Mouse (Mus musculus) heart, adult 2 months (tissue): ENCODE results near the gene Rbm39. TPM values are rescaled to one million over a fixed set of nuclear protein-coding genes. Genes with fewer than 3 reads are reported as not detected.
"Not testable (repeated sequence)": the region's sequence is repeated elsewhere in the genome, so short reads cannot be mapped to it uniquely, and the experiment has no call there.

ENCODE experiments used
- DNase-seq, 2 experiments: peaks; one replicate each; pipeline ENCODE4 v3.0.0; 2021
- H3K27ac ChIP-seq: fragments of 200-600 bp; 2 replicates; pipeline ENCODE4 v1.8.1; 2022
- H3K27me3 ChIP-seq: fragments of 200-500 bp; 2 replicates; pipeline ENCODE4 v1.6.1; 2012; ENCODE audit warnings: mild to moderate bottlenecking, low read length, inconsistent platforms, mixed read lengths; ENCODE audit not compliant: control insufficient read depth, insufficient read depth
- H3K36me3 ChIP-seq: fragments of 200-500 bp; 2 replicates; pipeline ENCODE4 v1.6.1; 2012; ENCODE audit warnings: low read length, inconsistent platforms; ENCODE audit not compliant: control insufficient read depth, insufficient read depth
- H3K4me1 ChIP-seq: fragments of 200-500 bp; 2 replicates; pipeline ENCODE4 v1.6.1; 2011; ENCODE audit warnings: low read length; ENCODE audit not compliant: control insufficient read depth, insufficient read depth
- H3K4me3 ChIP-seq: fragments of 200-600 bp; 2 replicates; pipeline ENCODE4 v1.8.1; 2022
- H3K79me2 ChIP-seq: fragments of 200-500 bp; replicated peaks from 2 replicates; pipeline ENCODE4 v1.6.1; 2012; ENCODE audit warnings: mild to moderate bottlenecking, inconsistent platforms, low read length, moderate library complexity, mixed read lengths; ENCODE audit not compliant: control insufficient read depth, insufficient read depth
- H3K9ac ChIP-seq: fragments of 200-500 bp; 2 replicates; pipeline ENCODE4 v1.6.1; 2012; ENCODE audit warnings: low read depth, mild to moderate bottlenecking, control low read depth, inconsistent platforms, low read length, mixed read lengths
- CTCF ChIP-seq: fragments of 200-600 bp; IDR thresholded peaks from 2 replicates; pipeline ENCODE4 v1.8.1; 2022; ENCODE audit warnings: antibody characterized with exemption, mild to moderate bottlenecking, moderate library complexity
- EP300 ChIP-seq: fragments of 200-500 bp; IDR thresholded peaks from 2 replicates; pipeline ENCODE4 v1.6.1; 2011; ENCODE audit warnings: low read depth, low read length, control low read depth; ENCODE audit not compliant: insufficient read depth
- POLR2A ChIP-seq: fragments of 200-500 bp; IDR thresholded peaks from 2 replicates; pipeline ENCODE4 v1.6.1; 2011; ENCODE audit warnings: mild to moderate bottlenecking, low read depth, low read length, control low read depth; ENCODE audit not compliant: insufficient read depth
- WGBS: fragments of 180-500 bp; shearing (Covaris S2); methylation state at CpG from one replicate; pipeline ENCODE4 v1.1.7; 2018; 5-methylcytosine and 5-hydroxymethylcytosine counted together
- intact Hi-C: fragments of 180-260 bp; cut with DNase I; formaldehyde crosslinking; loops from one replicate; pipeline ENCODE4 v1.15.1; 2025
- polyA plus RNA-seq: library from polyadenylated mRNA; depleted of rRNA; stranded (reverse); fragments of >200 nt; gene quantifications from 2 replicates; pipeline ENCODE4 v1.2.3, GENCODE M21; 2012; rRNA removed
- total RNA-seq, 2 experiments: library from RNA; stranded (reverse); gene quantifications; 2 replicates each; pipeline ENCODE4 v1.2.3; 2021

The Rbm39 gene
- total and polyA plus RNA-seq, 3 experiments: 25.8 to 143 (median 124) TPM

DNA sequence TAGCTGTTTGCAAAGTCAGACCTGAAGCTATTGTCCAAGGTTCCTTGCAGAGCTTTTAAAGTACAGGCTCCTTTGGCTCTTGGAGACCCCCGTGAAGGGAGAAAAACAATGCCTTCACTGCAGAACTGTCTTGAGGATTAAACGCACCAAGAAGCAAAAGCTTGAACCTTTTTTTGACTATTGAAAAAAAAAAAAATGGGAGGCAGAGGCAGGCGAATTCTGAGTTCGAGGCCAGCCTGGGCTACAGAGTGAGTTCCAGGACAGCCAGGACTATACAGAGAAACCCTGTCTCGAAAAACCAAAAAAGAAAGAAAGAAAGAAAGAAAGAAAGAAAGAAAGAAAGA is 68.0 kb downstream of the Rbm39 start:
- H3K27me3 ChIP-seq: not testable (repeated sequence)
- peak overlapping the region; percentile 98 for H3K27ac ChIP-seq

DNA sequence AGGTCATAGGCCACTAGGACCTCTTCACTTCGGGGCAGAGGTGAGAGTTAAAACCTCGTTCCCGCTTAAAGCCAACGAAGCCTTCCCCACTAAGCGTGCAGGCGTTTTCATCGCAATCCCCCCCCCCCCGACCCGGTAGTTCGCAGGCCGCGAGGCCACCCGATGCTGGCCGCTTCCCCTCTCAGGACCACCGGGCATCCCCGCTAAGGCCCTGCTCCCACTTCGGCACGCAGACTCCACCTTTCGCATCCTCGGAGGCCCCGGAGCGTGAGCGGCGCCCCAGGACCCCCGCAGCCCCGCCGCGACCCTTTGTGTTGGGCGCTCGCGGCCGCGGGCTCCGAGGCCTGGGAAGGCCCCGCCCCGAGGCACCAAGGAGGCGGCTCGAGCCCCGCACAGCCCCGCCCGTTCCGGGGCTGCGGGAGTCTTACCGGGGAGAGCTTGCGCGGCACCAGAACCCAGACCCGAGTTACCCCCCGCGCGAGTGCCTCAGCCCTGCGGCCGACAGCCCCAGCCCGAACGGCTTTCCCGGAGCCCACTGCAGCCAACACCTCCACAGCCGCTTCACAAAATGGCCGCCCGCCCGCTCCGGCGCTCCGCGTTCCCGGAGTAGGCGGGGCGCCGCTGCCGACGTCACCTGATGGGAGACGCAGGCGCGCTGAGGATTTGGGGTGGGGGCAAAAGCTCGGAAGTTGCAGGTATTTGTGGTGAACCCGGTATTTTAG is 68.5 kb downstream of the Rbm39 start, which contains the start of the genes Cpne1 and Rbm12:
Cpne1 (minus strand) TSS at position 608 of the 722 bp plus-strand sequence.
Rbm12 (minus strand) TSS at position 621 of the 722 bp plus-strand sequence.
- intact Hi-C loops: loop anchor here (5.0 kb wide), 1 partner anchor 44 kb away; the partner anchor contains the start of gene Spag4
- peaks cover 1% of the 10 kb centered on the region; the same call in 1 of the 2 replicates for H3K4me1 ChIP-seq
- H3K36me3 ChIP-seq: peaks cover 14% of the 10 kb centered on the region
- peak within 1 kb of the TSS; percentile 98 for H3K27ac ChIP-seq
- under 1% methylated on average over 74 of the region's 74 CpGs for WGBS
- peak within 1 kb of the TSS; percentile 96 for H3K4me3 ChIP-seq
- peaks cover 5% of the 10 kb centered on the region for H3K79me2 ChIP-seq
- DNase-seq: peak; percentile 94 to 96
- TF ChIP-seq CTCF: no peak
- TF ChIP-seq EP300: 0 out of 2 replicates have a peak, but pooled peaks have one; percentile 21
- TF ChIP-seq POLR2A: peak; percentile 84
- peak within 1 kb of the TSS; percentile 87 for H3K9ac ChIP-seq
- H3K27me3 ChIP-seq: no peaks in the 10 kb centered on the region

More for the DNA sequence above, 68.0 kb downstream of the Rbm39 start:
- not testable (repeated sequence) for H3K79me2 ChIP-seq, DNase-seq, H3K4me1 ChIP-seq
- 14% methylated on average over 5 of the region's 5 CpGs for WGBS
- peak; percentile 29; the same call in 1 of the 2 replicates for TF ChIP-seq POLR2A
- Histone ChIP-seq H3K36me3 (peaks cover 10% of the 10 kb centered on the region), H3K9ac (peak overlapping the region; percentile 57; the same call in 1 of the 2 replicates), H3K4me3 (peak overlapping the region; percentile 96)
- intact Hi-C loops: loop anchor here (5.0 kb wide), 1 partner anchor 45 kb away; the partner anchor contains the start of gene Spag4

DNA sequence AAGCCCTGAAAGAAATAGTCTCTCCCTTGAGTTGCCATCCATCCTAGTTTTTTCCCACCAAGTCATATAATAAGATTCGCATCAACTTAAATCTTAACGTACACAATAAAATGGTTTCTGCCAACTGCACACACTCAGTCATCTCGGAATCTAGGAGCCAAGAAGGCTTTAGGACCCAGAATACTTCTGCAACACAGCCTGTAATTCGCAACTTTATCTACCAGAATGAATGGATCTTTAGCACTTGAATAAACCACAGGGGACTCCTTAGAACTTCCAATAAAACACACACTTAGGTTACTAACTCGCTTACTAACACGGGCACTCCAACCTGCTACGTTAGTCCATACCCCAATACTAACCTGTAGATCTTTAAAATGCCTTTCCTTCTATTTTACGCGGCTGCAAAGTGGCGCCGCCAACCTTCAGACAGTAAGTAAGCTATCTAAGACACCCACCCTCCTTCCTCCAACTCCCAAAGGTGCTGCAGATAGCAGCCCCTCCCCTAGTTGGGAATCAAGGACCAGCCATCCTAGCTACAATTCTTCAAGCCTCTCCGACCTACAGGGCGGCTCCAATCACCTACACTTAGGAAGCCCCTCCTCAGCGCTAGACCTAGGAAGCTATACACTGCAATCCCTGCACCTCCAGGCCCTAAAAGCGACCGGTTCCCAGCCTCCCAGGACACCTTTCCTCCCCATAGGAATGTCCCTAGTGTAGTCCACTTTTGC is 69.2 kb downstream of the Rbm39 start:
- Histone ChIP-seq H3K4me3 (peak overlapping the region; percentile 96), H3K27ac (peak overlapping the region; percentile 98), H3K4me1 (peaks cover 4% of the 10 kb centered on the region), H3K27me3 (no peaks in the 10 kb centered on the region), H3K36me3 (peaks cover 15% of the 10 kb centered on the region), H3K9ac (peak overlapping the region; percentile 87), H3K79me2 (peaks cover 6% of the 10 kb centered on the region)
- intact Hi-C loops: loop anchor here (5.0 kb wide), 1 partner anchor 43 kb away; the partner anchor contains the start of gene Spag4
- WGBS: 0% methylated on average over 16 of the region's 16 CpGs
- no peak for TF ChIP-seq CTCF
- no peak for TF ChIP-seq POLR2A
- TF ChIP-seq EP300: no peak
- DNase-seq: peak; percentile 9 to 32

Other genes starting within 250 kb of the Rbm39 start
- gene Uqcc1, start 249.9 kb downstream of the Rbm39 start, total RNA-seq: 100 to 1,000 TPM; 268 to 270 TPM
- 144 and 246 TPM in 2 replicates for gene Uqcc1, start 249.9 kb downstream of the Rbm39 start, polyA plus RNA-seq
- not detected for gene Gm15557, start 239.5 kb downstream of the Rbm39 start, total RNA-seq
- gene Gm15557, start 239.5 kb downstream of the Rbm39 start, polyA plus RNA-seq: not detected in 2 replicates
- gene Gdf5, start 234.9 kb downstream of the Rbm39 start, total RNA-seq: not detected
- 0.16 TPM in 1 of 2 replicates, not detected in the other for gene Gdf5, start 234.9 kb downstream of the Rbm39 start, polyA plus RNA-seq
- gene Cep250, start 223.8 kb downstream of the Rbm39 start, total RNA-seq: 1 to 10 TPM; 5.3 to 7.4 TPM
- 2.8 and 5.0 TPM in 2 replicates for gene Cep250, start 223.8 kb downstream of the Rbm39 start, polyA plus RNA-seq
- under 1 TPM; 0.55 to 0.61 TPM for gene 6430550D23Rik, start 172.3 kb downstream of the Rbm39 start, total RNA-seq
- gene 6430550D23Rik, start 172.3 kb downstream of the Rbm39 start, polyA plus RNA-seq: 0.78 and 2.2 TPM in 2 replicates
- 10 to 100 TPM; 60.1 to 67.5 TPM for gene Ergic3, start 172.2 kb downstream of the Rbm39 start, total RNA-seq
- gene Ergic3, start 172.2 kb downstream of the Rbm39 start, polyA plus RNA-seq: 104 TPM in 2 replicates
- not detected for gene Fer1l4, start 127.3 kb downstream of the Rbm39 start, total RNA-seq
- gene Fer1l4, start 127.3 kb downstream of the Rbm39 start, polyA plus RNA-seq: 0.12 and 0.18 TPM in 2 replicates
- 1 to 10 TPM in 1 of 2 experiments, under 1 TPM in 1; 0.99 to 1.8 TPM for gene Spag4, start 115.1 kb downstream of the Rbm39 start, total RNA-seq
- gene Spag4, start 115.1 kb downstream of the Rbm39 start, polyA plus RNA-seq: 1.7 and 2.4 TPM in 2 replicates
- 10 to 100 TPM in 1 of 2 experiments, 1 to 10 TPM in 1; 8.1 to 12.2 TPM for gene Cpne1, start 68.3 kb downstream of the Rbm39 start, total RNA-seq
- gene Cpne1, start 68.3 kb downstream of the Rbm39 start, polyA plus RNA-seq: 31.8 and 37.1 TPM in 2 replicates
- gene Rbm12, start 68.3 kb downstream of the Rbm39 start, total RNA-seq: 10 to 100 TPM; 11.4 TPM
- gene Rbm12, start 68.3 kb downstream of the Rbm39 start, polyA plus RNA-seq: 12.0 and 13.6 TPM in 2 replicates
- 10 to 100 TPM; 11.9 to 13.5 TPM for gene Gm28036, start 53.1 kb downstream of the Rbm39 start, total RNA-seq
- gene Gm28036, start 53.1 kb downstream of the Rbm39 start, polyA plus RNA-seq: 2.8 and 3.4 TPM in 2 replicates
- 100 to 1,000 TPM; 321 to 367 TPM for gene Romo1, start 36.2 kb downstream of the Rbm39 start, total RNA-seq
- 244 and 304 TPM in 2 replicates for gene Romo1, start 36.2 kb downstream of the Rbm39 start, polyA plus RNA-seq
- gene Nfs1, start 36.1 kb downstream of the Rbm39 start, total RNA-seq: 10 to 100 TPM; 81.4 to 96.6 TPM
- 83.7 and 116 TPM in 2 replicates for gene Nfs1, start 36.1 kb downstream of the Rbm39 start, polyA plus RNA-seq
- 10 to 100 TPM; 15.6 to 20.0 TPM for gene Phf20, start 16.2 kb upstream of the Rbm39 start, total RNA-seq
- 7.1 and 8.9 TPM in 2 replicates for gene Phf20, start 16.2 kb upstream of the Rbm39 start, polyA plus RNA-seq
- 1 to 10 TPM in 1 of 2 experiments, under 1 TPM in 1; 0.89 to 1.0 TPM for gene Cnbd2, start 132.1 kb upstream of the Rbm39 start, total RNA-seq
- 0.92 and 0.94 TPM in 2 replicates for gene Cnbd2, start 132.1 kb upstream of the Rbm39 start, polyA plus RNA-seq
- 10 to 100 TPM; 78.9 to 85.9 TPM for gene Scand1, start 132.5 kb upstream of the Rbm39 start, total RNA-seq
- 18.9 and 46.2 TPM in 2 replicates for gene Scand1, start 132.5 kb upstream of the Rbm39 start, polyA plus RNA-seq
- 1 to 10 TPM; 7.3 to 8.2 TPM for gene Epb41l1, start 240.7 kb upstream of the Rbm39 start, total RNA-seq
- 7.6 and 7.8 TPM in 2 replicates for gene Epb41l1, start 240.7 kb upstream of the Rbm39 start, polyA plus RNA-seq